Mouse (Mus musculus) gonadal fat pad, adult 2 months (tissue): Measurements from ENCODE around the gene Acat3. TPM values are rescaled to one million over a fixed set of nuclear protein-coding genes. Genes with fewer than 3 reads are reported as not detected.

Experiments
- polyA plus RNA-seq: library from polyadenylated mRNA; depleted of rRNA; stranded (reverse); fragments of >200 nt; gene quantifications from 2 replicates; pipeline ENCODE4 v1.2.3, GENCODE M21; 2012; rRNA removed

Gene Acat3
- polyA plus RNA-seq, 1 experiment = 8.9 TPM

Other genes starting within 250 kb of the Acat3 start
- gene Igf2r, start 170.9 kb downstream of the Acat3 start, polyA plus RNA-seq = 15.7 and 20.0 TPM in 2 replicates
- 0.19 and 0.27 TPM in 2 replicates for gene Mas1, start 72.5 kb downstream of the Acat3 start, polyA plus RNA-seq
- gene Mrgprh, start 64.6 kb downstream of the Acat3 start, polyA plus RNA-seq = 0.46 and 0.53 TPM in 2 replicates
- 4.4 and 5.2 TPM in 2 replicates for gene Pnldc1, start 30.4 kb downstream of the Acat3 start, polyA plus RNA-seq
- gene Tcp1, start 24.9 kb downstream of the Acat3 start, polyA plus RNA-seq = 76.0 and 91.3 TPM in 2 replicates
- gene Mrpl18, start 24.3 kb downstream of the Acat3 start, polyA plus RNA-seq = 26.7 and 27.6 TPM in 2 replicates
- gene Acat2, start 20.1 kb upstream of the Acat3 start, polyA plus RNA-seq = 85.2 and 92.9 TPM in 2 replicates
- 19.7 and 23.7 TPM in 2 replicates for gene Wtap, start 53.6 kb upstream of the Acat3 start, polyA plus RNA-seq
- gene Sod2, start 66.2 kb upstream of the Acat3 start, polyA plus RNA-seq = 384 and 499 TPM in 2 replicates
- 0.39 and 0.42 TPM in 2 replicates for gene Gpr31b, start 111.7 kb upstream of the Acat3 start, polyA plus RNA-seq
- gene Tcp10b, start 120.5 kb upstream of the Acat3 start, polyA plus RNA-seq = 0.73 and 0.85 TPM in 2 replicates
- gene Unc93a, start 191.2 kb upstream of the Acat3 start, polyA plus RNA-seq = 1.2 and 1.8 TPM in 2 replicates